Mouse (Mus musculus): Measurements from ENCODE around the gene Hoxd8. TPM values are rescaled to one million over a fixed set of nuclear protein-coding genes. Genes with fewer than 3 reads are reported as not detected.

The Hoxd8 gene
- polyA plus RNA-seq, 1 experiment from 2014 or later = 23.1 TPM

GRCm38 (mm10) chr2:74658667-74659371 is 45.6 kb upstream of the Hoxd8 start:
- peak overlapping the region; percentile 44; the same call in 1 of the 2 replicates for H3K27ac ChIP-seq (ENCODE audit: low read depth, low read length)
- H3K9ac ChIP-seq (ENCODE audit: low read length) = peak overlapping the region; percentile 23

GRCm38 (mm10) chr2:74659507-74660005 is 44.9 kb upstream of the Hoxd8 start, which contains the start of gene Evx2:
TSS of gene Evx2 (minus strand) at chr2:74659557.
- Histone ChIP-seq H3K36me3 (ENCODE audit: control insufficient read depth, insufficient read depth, low read length) (no peaks in the 10 kb centered on the region), H3K27ac (ENCODE audit: low read depth, low read length) (peak within 1 kb of the TSS; percentile 44; the same call in 1 of the 2 replicates), H3K4me2 (ENCODE audit: low read depth) (peak within 1 kb of the TSS; percentile 12; the same call in 1 of the 2 replicates), H3K4me3 (ENCODE audit: low read depth, low read length) (peak within 1 kb of the TSS; percentile 18), H3K4me1 (ENCODE audit: control insufficient read depth, insufficient read depth, low read length) (0 out of 2 replicates have a peak, but pooled peaks cover 5% of the 10 kb centered on the region), H3K9ac (ENCODE audit: low read length) (peak within 1 kb of the TSS; percentile 23), H3K9me3 (ENCODE audit: control insufficient read depth, low read length) (no peaks in the 10 kb centered on the region), H3K27me3 (ENCODE audit: control insufficient read depth, insufficient read depth, low read length) (peaks cover 98% of the 10 kb centered on the region)
- ATAC-seq (ENCODE audit: insufficient read depth, low FRiP score, low TSS enrichment) (no peak), DNase-seq (ENCODE audit: low spot score) (peak; percentile 67)
- WGBS = under 1% methylated on average over 28 of the region's 28 CpGs

More at GRCm38 (mm10) chr2:74658667-74659371, 45.6 kb upstream of the Hoxd8 start:
- Histone ChIP-seq H3K4me1 (ENCODE audit: control insufficient read depth, insufficient read depth, low read length) (0 out of 2 replicates have a peak, but pooled peaks cover 5% of the 10 kb centered on the region), H3K4me2 (ENCODE audit: low read depth) (peak overlapping the region; percentile 12; the same call in 1 of the 2 replicates), H3K27me3 (ENCODE audit: control insufficient read depth, insufficient read depth, low read length) (peaks cover 98% of the 10 kb centered on the region), H3K9me3 (ENCODE audit: control insufficient read depth, low read length) (no peaks in the 10 kb centered on the region), H3K36me3 (ENCODE audit: control insufficient read depth, insufficient read depth, low read length) (no peaks in the 10 kb centered on the region), H3K4me3 (ENCODE audit: low read depth, low read length) (peak overlapping the region; percentile 18)
- ATAC-seq (ENCODE audit: insufficient read depth, low FRiP score, low TSS enrichment) = no peak
- DNase-seq (ENCODE audit: low spot score) = peak; percentile 69
- WGBS = under 1% methylated on average over 47 of the region's 47 CpGs

GRCm38 (mm10) chr2:74660421-74661375 is 43.7 kb upstream of the Hoxd8 start:
- DNase-seq (ENCODE audit: low spot score) (peak; percentile 31), ATAC-seq (ENCODE audit: insufficient read depth, low FRiP score, low TSS enrichment) (no peak)
- Histone ChIP-seq H3K4me1 (ENCODE audit: control insufficient read depth, insufficient read depth, low read length) (0 out of 2 replicates have a peak, but pooled peaks cover 4% of the 10 kb centered on the region), H3K4me3 (ENCODE audit: low read depth, low read length) (no peak overlapping the region), H3K4me2 (ENCODE audit: low read depth) (no peak overlapping the region), H3K36me3 (ENCODE audit: control insufficient read depth, insufficient read depth, low read length) (no peaks in the 10 kb centered on the region), H3K9ac (ENCODE audit: low read length) (no peak overlapping the region), H3K9me3 (ENCODE audit: control insufficient read depth, low read length) (no peaks in the 10 kb centered on the region), H3K27me3 (ENCODE audit: control insufficient read depth, insufficient read depth, low read length) (peaks cover 97% of the 10 kb centered on the region), H3K27ac (ENCODE audit: low read depth, low read length) (no peak overlapping the region)
- 2% methylated on average over 30 of the region's 30 CpGs for WGBS

- Histone ChIP-seq H3K9ac (ENCODE audit: low read length) (no peak overlapping the region), H3K27ac (ENCODE audit: low read depth, low read length) (no peak overlapping the region), H3K36me3 (ENCODE audit: control insufficient read depth, insufficient read depth, low read length) (no peaks in the 10 kb centered on the region), H3K4me2 (ENCODE audit: low read depth) (peak overlapping the region; percentile 29; the same call in 1 of the 2 replicates), H3K9me3 (ENCODE audit: control insufficient read depth, low read length) (no peaks in the 10 kb centered on the region), H3K27me3 (ENCODE audit: control insufficient read depth, insufficient read depth, low read length) (peaks cover 97% of the 10 kb centered on the region), H3K4me1 (ENCODE audit: control insufficient read depth, insufficient read depth, low read length) (no peaks in the 10 kb centered on the region), H3K4me3 (ENCODE audit: low read depth, low read length) (no peak overlapping the region)
- no peak for ATAC-seq (ENCODE audit: insufficient read depth, low FRiP score, low TSS enrichment)
- peak; percentile 81 for DNase-seq (ENCODE audit: low spot score)
- WGBS = under 1% methylated on average over 14 of the region's 14 CpGs
Observed at GRCm38 (mm10) chr2:74661685-74662084, 42.7 kb upstream of the Hoxd8 start.

GRCm38 (mm10) chr2:74663291-74663925 is 41.0 kb upstream of the Hoxd8 start:
- Histone ChIP-seq H3K4me2 (ENCODE audit: low read depth) (no peak overlapping the region), H3K9me3 (ENCODE audit: control insufficient read depth, low read length) (no peaks in the 10 kb centered on the region), H3K27me3 (ENCODE audit: control insufficient read depth, insufficient read depth, low read length) (peaks cover 97% of the 10 kb centered on the region), H3K9ac (ENCODE audit: low read length) (no peak overlapping the region), H3K4me3 (ENCODE audit: low read depth, low read length) (no peak overlapping the region), H3K36me3 (ENCODE audit: control insufficient read depth, insufficient read depth, low read length) (no peaks in the 10 kb centered on the region), H3K27ac (ENCODE audit: low read depth, low read length) (no peak overlapping the region), H3K4me1 (ENCODE audit: control insufficient read depth, insufficient read depth, low read length) (no peaks in the 10 kb centered on the region)
- WGBS = 2% methylated on average over 18 of the region's 18 CpGs
- DNase-seq (ENCODE audit: low spot score) (peak; percentile 74), ATAC-seq (ENCODE audit: insufficient read depth, low FRiP score, low TSS enrichment) (no peak)

GRCm38 (mm10) chr2:74666411-74666810 is 38.0 kb upstream of the Hoxd8 start:
- Histone ChIP-seq H3K4me2 (ENCODE audit: low read depth) (no peak overlapping the region), H3K27me3 (ENCODE audit: control insufficient read depth, insufficient read depth, low read length) (peaks cover 96% of the 10 kb centered on the region), H3K9ac (ENCODE audit: low read length) (no peak overlapping the region), H3K36me3 (ENCODE audit: control insufficient read depth, insufficient read depth, low read length) (no peaks in the 10 kb centered on the region), H3K9me3 (ENCODE audit: control insufficient read depth, low read length) (no peaks in the 10 kb centered on the region), H3K4me1 (ENCODE audit: control insufficient read depth, insufficient read depth, low read length) (no peaks in the 10 kb centered on the region), H3K27ac (ENCODE audit: low read depth, low read length) (no peak overlapping the region), H3K4me3 (ENCODE audit: low read depth, low read length) (no peak overlapping the region)
- ATAC-seq (ENCODE audit: insufficient read depth, low FRiP score, low TSS enrichment) = no peak
- DNase-seq (ENCODE audit: low spot score) = peak; percentile 35
- WGBS = 2% methylated on average over 7 of the region's 7 CpGs

- peak; percentile 9; the same call in 1 of the 2 replicates for ATAC-seq (ENCODE audit: insufficient read depth, low FRiP score, low TSS enrichment)
Observed at GRCm38 (mm10) chr2:74667191-74667841, 37.1 kb upstream of the Hoxd8 start.

More at GRCm38 (mm10) chr2:74667191-74667841, 37.1 kb upstream of the Hoxd8 start:
- H3K9me3 ChIP-seq (ENCODE audit: control insufficient read depth, low read length) = no peaks in the 10 kb centered on the region
- no peak overlapping the region for H3K9ac ChIP-seq (ENCODE audit: low read length)
- H3K27ac ChIP-seq (ENCODE audit: low read depth, low read length) = no peak overlapping the region
- WGBS = under 1% methylated on average over 36 of the region's 36 CpGs
- H3K4me1 ChIP-seq (ENCODE audit: control insufficient read depth, insufficient read depth, low read length) = no peaks in the 10 kb centered on the region
- H3K36me3 ChIP-seq (ENCODE audit: control insufficient read depth, insufficient read depth, low read length) = no peaks in the 10 kb centered on the region
- H3K4me3 ChIP-seq (ENCODE audit: low read depth, low read length) = peak overlapping the region; percentile 33; the same call in 1 of the 2 replicates
- peak overlapping the region; percentile 66; the same call in 1 of the 2 replicates for H3K4me2 ChIP-seq (ENCODE audit: low read depth)
- peaks cover 96% of the 10 kb centered on the region for H3K27me3 ChIP-seq (ENCODE audit: control insufficient read depth, insufficient read depth, low read length)
- peak; percentile 53 for DNase-seq (ENCODE audit: low spot score)
